ENCODE assay signal across 15 mouse cellular contexts in the genomic region with DNA sequence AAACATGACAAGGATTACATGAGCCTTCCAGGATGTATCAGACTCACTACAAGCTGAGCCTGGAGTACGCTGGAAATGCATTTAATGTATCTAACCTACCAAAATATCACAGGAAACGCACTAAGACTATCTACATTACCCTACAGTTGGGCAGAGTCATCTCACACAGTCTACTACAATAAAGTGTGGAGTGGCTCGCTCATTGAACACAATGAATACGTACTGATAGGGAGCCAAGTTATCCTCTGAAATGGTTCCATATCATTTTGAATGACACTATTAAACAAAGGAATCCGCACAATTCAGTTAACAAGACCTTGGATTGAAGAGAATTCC. TPM values are rescaled to one million over a fixed set of nuclear protein-coding genes. Genes with fewer than 3 reads are reported as not detected.
DNase-seq lines count a peak whose midpoint lies in the region; ATAC-seq and TF ChIP-seq lines count a peak whose summit lies in the region.
"Had no signal": no experiment of that assay in that cellular context is flagged by ENCODE, and none has a peak within 500 bp of the region (broad histone marks: within the 10 kb centered on the region; RNA-seq: fewer than 3 reads in every experiment).

No protein-coding gene starts in this region.

- H3K4me3 ChIP-seq in liver, embryonic 11.5 days (ENCODE audit: low read depth, low read length): no peak overlapping the region
- no peak overlapping the region for H3K4me3 ChIP-seq in intestine, embryonic 15.5 days (replicated peaks)
- no peak overlapping the region for H3K4me3 ChIP-seq in hindbrain, postnatal 0 days (ENCODE audit: low read length)
- H3K4me3 ChIP-seq: forebrain, embryonic 12.5 days; limb, embryonic 15.5 days; midbrain, embryonic 13.5 days had no signal

- H3K27me3 ChIP-seq in liver, embryonic 11.5 days (replicated peaks; ENCODE audit: control insufficient read depth, insufficient read depth, low read length): no peaks in the 10 kb centered on the region; the same call in 1 of the 2 replicates
- H3K27me3 ChIP-seq in intestine, embryonic 15.5 days (replicated peaks): no peaks in the 10 kb centered on the region
- H3K27me3 ChIP-seq in hindbrain, postnatal 0 days (ENCODE audit: insufficient read depth, low read length): no peaks in the 10 kb centered on the region
- H3K27me3 ChIP-seq: forebrain, embryonic 12.5 days; limb, embryonic 15.5 days; midbrain, embryonic 13.5 days had no signal

- H3K27ac ChIP-seq in liver, embryonic 11.5 days (ENCODE audit: low read depth, low read length): peak overlapping the region; percentile 63; the same call in 1 of the 2 replicates
- H3K27ac ChIP-seq in intestine, embryonic 15.5 days: peak overlapping the region; percentile 74; the same call in 1 of the 2 replicates
- no peak overlapping the region for H3K27ac ChIP-seq in hindbrain, postnatal 0 days
- H3K27ac ChIP-seq: forebrain, embryonic 12.5 days; limb, embryonic 15.5 days; midbrain, embryonic 13.5 days had no signal

- no peak for DNase-seq in liver, embryonic 11.5 days (ENCODE audit: low spot score)
- DNase-seq in liver: no peak
- DNase-seq in hindbrain, postnatal 0 days (ENCODE audit: low spot score): no peak
- no peak for DNase-seq in left cerebral cortex, adult 11 months (ENCODE audit: low spot score)
- DNase-seq: adrenal gland, postnatal 25 days; cerebellum, adult 8-10 months; kidney, postnatal 14 days; layer of hippocampus, adult 9-11 months; lung, postnatal 14 days had no signal

- ATAC-seq in liver, embryonic 11.5 days (replicated peaks; ENCODE audit: low FRiP score): no peak
- peak; percentile 40; the same call in 1 of the 2 replicates for ATAC-seq in erythroblast, adult 5-6 weeks (replicated peaks; ENCODE audit: low FRiP score, poor library complexity, severe bottlenecking)
- ATAC-seq in intestine, embryonic 15.5 days: no peak
- peak; percentile 34; the same call in 1 of the 2 replicates for ATAC-seq in megakaryocyte-erythroid progenitor cell, adult 5-6 weeks (replicated peaks; ENCODE audit: low FRiP score, low TSS enrichment, poor library complexity, severe bottlenecking)
- ATAC-seq in hindbrain, postnatal 0 days: no peak
- ATAC-seq: midbrain, embryonic 13.5 days had no signal

- H3K9ac ChIP-seq in liver, embryonic 11.5 days (ENCODE audit: low read depth, low read length): no peak overlapping the region; the same call in 1 of the 2 replicates
- H3K9ac ChIP-seq in intestine, embryonic 15.5 days: no peak overlapping the region
- no peak overlapping the region for H3K9ac ChIP-seq in hindbrain, postnatal 0 days (replicated peaks; ENCODE audit: low read length)
- H3K9ac ChIP-seq: forebrain, embryonic 12.5 days; limb, embryonic 15.5 days; midbrain, embryonic 13.5 days had no signal

- 0 out of 2 replicates have a peak overlapping the region, but pooled peaks have one; percentile 1 for H3K4me2 ChIP-seq in liver, embryonic 11.5 days
- no peak overlapping the region for H3K4me2 ChIP-seq in intestine, embryonic 15.5 days (replicated peaks)
- H3K4me2 ChIP-seq in hindbrain, postnatal 0 days (ENCODE audit: low read depth, low read length): no peak overlapping the region
- H3K4me2 ChIP-seq: forebrain, embryonic 12.5 days; limb, embryonic 15.5 days; midbrain, embryonic 13.5 days had no signal

- 71% methylated on average over 5 of the region's 5 CpGs for WGBS in liver, embryonic 11.5 days
- 82% methylated on average over 5 of the region's 5 CpGs for WGBS in intestine, embryonic 15.5 days
- WGBS in hindbrain, postnatal 0 days: 88% methylated on average over 5 of the region's 5 CpGs

- no peaks in the 10 kb centered on the region for H3K9me3 ChIP-seq in liver, embryonic 11.5 days (ENCODE audit: control insufficient read depth, low read length)
- no peaks in the 10 kb centered on the region for H3K9me3 ChIP-seq in intestine, embryonic 15.5 days
- no peaks in the 10 kb centered on the region for H3K9me3 ChIP-seq in hindbrain, postnatal 0 days (ENCODE audit: low read length)
- H3K9me3 ChIP-seq: forebrain, embryonic 12.5 days; limb, embryonic 15.5 days; midbrain, embryonic 13.5 days had no signal

- peaks cover 23% of the 10 kb centered on the region for H3K4me1 ChIP-seq in liver, embryonic 11.5 days (replicated peaks; ENCODE audit: control insufficient read depth, insufficient read depth, low read length)
- peaks cover 12% of the 10 kb centered on the region; the same call in 1 of the 2 replicates for H3K4me1 ChIP-seq in intestine, embryonic 15.5 days (replicated peaks)
- no peaks in the 10 kb centered on the region for H3K4me1 ChIP-seq in hindbrain, postnatal 0 days (ENCODE audit: insufficient read depth, low read length)
- H3K4me1 ChIP-seq: forebrain, embryonic 12.5 days; limb, embryonic 15.5 days; midbrain, embryonic 13.5 days had no signal

- H3K36me3 ChIP-seq in liver, embryonic 11.5 days (ENCODE audit: control insufficient read depth, insufficient read depth, low read length): no peaks in the 10 kb centered on the region
- no peaks in the 10 kb centered on the region for H3K36me3 ChIP-seq in intestine, embryonic 15.5 days
- H3K36me3 ChIP-seq in hindbrain, postnatal 0 days (ENCODE audit: insufficient read depth, low read length): no peaks in the 10 kb centered on the region
- H3K36me3 ChIP-seq: forebrain, embryonic 12.5 days; limb, embryonic 15.5 days; midbrain, embryonic 13.5 days had no signal

- TF ChIP-seq CTCF in hindbrain, postnatal 0 days (IDR thresholded peaks at IDR 0.05; ENCODE audit: low read depth): no peak

RNA-seq across cellular contexts. Expression of a gene that starts 28.1 kb away (rescaled TPM):
- polyA plus RNA-seq in liver, embryonic 11.5 days (2014; fragmentation: Nextera tagmentation; extraction: Ambion mirVana): 5.6 and 7.1 TPM in 2 replicates
- total RNA-seq in erythroblast, adult 5-6 weeks (2015; ENCODE audit: low replicate concordance): 35.4 and 43.9 TPM in 2 replicates
- total RNA-seq in erythroblast, adult 5-6 weeks (2017; ENCODE audit: low replicate concordance): 34.4 and 43.5 TPM in 2 replicates
- 17.2 and 18.2 TPM in 2 replicates for polyA plus RNA-seq in intestine, embryonic 15.5 days (2015; fragmentation: Nextera tagmentation; extraction: Ambion mirVana)
- 20.8 and 25.4 TPM in 2 replicates for total RNA-seq in megakaryocyte-erythroid progenitor cell, adult 5-6 weeks (2014; fragmentation: Nextera tagmentation)
- total RNA-seq in megakaryocyte-erythroid progenitor cell, adult 5-6 weeks (2017): 8.4 and 10.6 TPM in 2 replicates
- total RNA-seq in hindbrain, postnatal 0 days (2014; rRNA removed): 2.0 and 4.0 TPM in 2 replicates
- 2.2 and 2.3 TPM in 2 replicates for polyA plus RNA-seq in hindbrain, postnatal 0 days (2015; fragmentation: Nextera tagmentation; extraction: Ambion mirVana)

RNA-seq across cellular contexts. Expression of a gene that starts 50.4 kb away (rescaled TPM):
- polyA plus RNA-seq in liver, embryonic 11.5 days (2014; fragmentation: Nextera tagmentation; extraction: Ambion mirVana): 40.1 and 40.3 TPM in 2 replicates
- 37.8 and 40.9 TPM in 2 replicates for total RNA-seq in erythroblast, adult 5-6 weeks (2015; ENCODE audit: low replicate concordance)
- total RNA-seq in erythroblast, adult 5-6 weeks (2017; ENCODE audit: low replicate concordance): 6.3 and 12.1 TPM in 2 replicates
- 44.5 and 50.0 TPM in 2 replicates for polyA plus RNA-seq in intestine, embryonic 15.5 days (2015; fragmentation: Nextera tagmentation; extraction: Ambion mirVana)
- 38.7 and 54.7 TPM in 2 replicates for total RNA-seq in megakaryocyte-erythroid progenitor cell, adult 5-6 weeks (2014; fragmentation: Nextera tagmentation)
- 5.6 and 7.7 TPM in 2 replicates for total RNA-seq in megakaryocyte-erythroid progenitor cell, adult 5-6 weeks (2017)
- total RNA-seq in hindbrain, postnatal 0 days (2014; rRNA removed): 17.0 and 21.0 TPM in 2 replicates
- polyA plus RNA-seq in hindbrain, postnatal 0 days (2015; fragmentation: Nextera tagmentation; extraction: Ambion mirVana): 58.4 and 59.0 TPM in 2 replicates

Comparison
In these comparisons a context has a peak if more than half of its experiments do, and no peak if none do; other contexts are left out.
1. ATAC-seq: peak in erythroblast, adult 5-6 weeks (single experiment) and megakaryocyte-erythroid progenitor cell, adult 5-6 weeks (single experiment); none in liver, embryonic 11.5 days (single experiment), intestine, embryonic 15.5 days (single experiment) and hindbrain, postnatal 0 days (single experiment).